Mouse (Mus musculus) hindbrain, embryonic 10.5 days (tissue): Measurements from ENCODE around the gene Tcf12. TPM values are rescaled to one million over a fixed set of nuclear protein-coding genes. Genes with fewer than 3 reads are reported as not detected.

Experiments
- DNase-seq: peaks from one replicate; pipeline ENCODE4 v3.0.0-alpha.2; 2017; ENCODE audit warnings: low spot score
- H3K27ac ChIP-seq: fragments of 300-500 bp; sonication (generic); 2 replicates; pipeline ENCODE4 v1.5.1; 2016; ENCODE audit warnings: mild to moderate bottlenecking, moderate library complexity
- H3K27me3 ChIP-seq: fragments of 300-500 bp; sonication (generic); 2 replicates; pipeline ENCODE4 v1.6.1; 2016; ENCODE audit warnings: mild to moderate bottlenecking; ENCODE audit not compliant: poor library complexity, insufficient read depth, severe bottlenecking
- H3K36me3 ChIP-seq: fragments of 300-500 bp; sonication (generic); 2 replicates; pipeline ENCODE4 v1.6.1; 2016; ENCODE audit warnings: mild to moderate bottlenecking, moderate library complexity
- H3K4me1 ChIP-seq: fragments of 300-500 bp; sonication (generic); replicated peaks from 2 replicates; pipeline ENCODE4 v1.6.1; 2016; ENCODE audit warnings: mild to moderate bottlenecking
- H3K4me3 ChIP-seq: fragments of 300-500 bp; sonication (generic); 2 replicates; pipeline ENCODE4 v1.5.1; 2016; ENCODE audit warnings: mild to moderate bottlenecking, moderate library complexity
- H3K9me3 ChIP-seq: fragments of 300-500 bp; sonication (generic); 2 replicates; pipeline ENCODE4 v1.6.1; 2016; ENCODE audit warnings: mild to moderate bottlenecking, moderate library complexity
- WGBS: fragments of 180-500 bp; shearing (Covaris S2); methylation state at CpG from one replicate; pipeline ENCODE4 v1.1.7; 2016; 5-methylcytosine and 5-hydroxymethylcytosine counted together
- polyA plus RNA-seq: library from polyadenylated mRNA; unstranded; fragments of >200 nt; fragmentation: Nextera tagmentation; extraction: Ambion mirVana; gene quantifications from 2 replicates; pipeline ENCODE4 v1.2.1, GENCODE M21; 2016

Gene Tcf12
- polyA plus RNA-seq, 1 experiment from 2014 or later = 144 TPM

DNA sequence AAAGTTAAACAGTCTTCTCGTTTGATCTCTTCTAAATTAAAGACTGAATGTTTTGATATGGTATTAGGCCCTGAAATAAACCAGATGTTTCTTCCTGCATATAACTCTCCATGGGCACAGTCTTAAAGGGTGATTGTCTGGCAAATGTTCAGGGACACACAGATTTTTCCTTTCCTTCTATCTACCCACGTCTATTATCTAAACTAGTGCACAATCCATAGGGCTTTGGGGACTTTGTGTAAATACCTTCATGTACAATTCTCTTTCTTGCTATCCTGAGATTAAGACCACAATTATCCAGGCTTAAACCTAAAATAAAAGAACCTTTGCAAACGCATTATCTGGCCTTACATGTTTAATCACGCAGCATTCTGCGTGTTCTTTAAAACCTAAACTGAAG, 231.7 kb downstream of the Tcf12 start:
- peaks cover 56% of the 10 kb centered on the region for H3K4me1 ChIP-seq
- no peaks in the 10 kb centered on the region for H3K9me3 ChIP-seq
- no peak for DNase-seq
- H3K27ac ChIP-seq = peak overlapping the region; percentile 82
- WGBS = 39% methylated on average over 5 of the region's 5 CpGs
- peaks cover 69% of the 10 kb centered on the region for H3K36me3 ChIP-seq
- H3K4me3 ChIP-seq = no peak overlapping the region
- H3K27me3 ChIP-seq = no peaks in the 10 kb centered on the region

DNA sequence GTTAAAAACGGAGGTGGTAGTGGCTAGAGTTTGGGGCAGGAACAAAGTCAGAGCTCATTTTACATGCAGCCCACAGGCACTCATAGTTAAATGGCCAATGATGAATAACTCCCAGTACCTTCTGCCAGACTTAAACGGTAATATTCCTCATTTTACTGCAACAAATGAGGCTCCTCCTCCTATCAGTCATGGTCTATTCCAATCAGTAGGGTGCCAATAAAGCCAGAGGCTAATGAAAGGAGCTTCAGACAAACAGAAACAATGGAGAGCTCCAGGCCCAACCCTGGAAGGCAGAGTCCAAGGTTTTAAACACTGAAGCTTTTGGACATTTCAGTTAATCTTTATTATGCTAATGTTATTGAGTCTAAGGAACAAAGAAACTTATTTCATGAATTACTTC, 232.3 kb downstream of the Tcf12 start:
- Histone ChIP-seq H3K36me3 (peaks cover 69% of the 10 kb centered on the region), H3K27ac (peak overlapping the region; percentile 82), H3K4me1 (peaks cover 56% of the 10 kb centered on the region), H3K27me3 (no peaks in the 10 kb centered on the region), H3K4me3 (no peak overlapping the region), H3K9me3 (no peaks in the 10 kb centered on the region)
- WGBS = 23% methylated on average over 2 of the region's 2 CpGs
- DNase-seq = peak; percentile 35

DNA sequence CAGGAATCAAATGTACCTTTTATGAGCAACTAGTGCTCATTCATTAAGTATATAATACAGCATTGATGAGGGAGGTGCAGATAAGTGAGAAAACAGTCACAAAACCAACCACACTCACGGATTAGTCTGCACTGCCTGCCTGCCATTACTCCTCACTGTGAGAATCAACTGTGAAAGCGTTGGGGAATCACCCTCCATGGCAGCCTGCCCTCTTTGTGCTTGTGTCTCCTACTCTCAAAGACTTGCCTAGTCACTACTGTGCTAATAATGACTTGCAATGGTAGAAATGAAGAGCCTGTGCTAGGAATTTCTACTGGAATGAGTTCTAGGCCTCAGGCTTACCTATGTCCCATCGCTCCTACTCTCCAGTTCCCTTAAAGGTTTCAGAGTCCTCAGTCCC, 233.8 kb downstream of the Tcf12 start:
- H3K9me3 ChIP-seq = no peaks in the 10 kb centered on the region
- H3K36me3 ChIP-seq = peaks cover 69% of the 10 kb centered on the region
- DNase-seq = no peak
- H3K27me3 ChIP-seq = no peaks in the 10 kb centered on the region
- 76% methylated on average over 3 of the region's 3 CpGs for WGBS
- peak overlapping the region; percentile 79 for H3K27ac ChIP-seq
- peaks cover 51% of the 10 kb centered on the region for H3K4me1 ChIP-seq
- no peak overlapping the region for H3K4me3 ChIP-seq

DNA sequence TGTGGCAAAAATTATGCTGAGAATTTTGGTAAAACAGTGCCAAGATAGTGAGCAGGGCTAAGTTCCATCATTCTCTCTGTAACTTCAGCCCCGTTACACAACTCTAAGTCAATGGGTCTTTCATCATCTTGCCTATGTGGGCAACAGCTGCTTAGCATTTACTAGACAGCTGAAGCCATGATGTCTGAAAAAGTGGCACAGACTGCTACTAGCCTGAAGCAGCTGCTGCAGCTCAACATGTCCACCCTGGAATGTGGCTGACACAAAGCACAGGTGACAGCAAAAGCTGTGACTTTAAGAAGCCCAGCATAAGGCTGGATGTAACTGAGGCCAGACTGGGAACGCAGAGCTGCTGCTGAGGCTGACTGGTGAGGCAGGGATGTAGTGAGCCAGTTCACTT, 236.9 kb downstream of the Tcf12 start:
- WGBS = 93% methylated on average over 2 of the region's 2 CpGs
- Histone ChIP-seq H3K4me3 (no peak overlapping the region), H3K27ac (no peak overlapping the region), H3K9me3 (no peaks in the 10 kb centered on the region), H3K4me1 (peaks cover 21% of the 10 kb centered on the region), H3K36me3 (peaks cover 88% of the 10 kb centered on the region), H3K27me3 (no peaks in the 10 kb centered on the region)
- no peak for DNase-seq

DNA sequence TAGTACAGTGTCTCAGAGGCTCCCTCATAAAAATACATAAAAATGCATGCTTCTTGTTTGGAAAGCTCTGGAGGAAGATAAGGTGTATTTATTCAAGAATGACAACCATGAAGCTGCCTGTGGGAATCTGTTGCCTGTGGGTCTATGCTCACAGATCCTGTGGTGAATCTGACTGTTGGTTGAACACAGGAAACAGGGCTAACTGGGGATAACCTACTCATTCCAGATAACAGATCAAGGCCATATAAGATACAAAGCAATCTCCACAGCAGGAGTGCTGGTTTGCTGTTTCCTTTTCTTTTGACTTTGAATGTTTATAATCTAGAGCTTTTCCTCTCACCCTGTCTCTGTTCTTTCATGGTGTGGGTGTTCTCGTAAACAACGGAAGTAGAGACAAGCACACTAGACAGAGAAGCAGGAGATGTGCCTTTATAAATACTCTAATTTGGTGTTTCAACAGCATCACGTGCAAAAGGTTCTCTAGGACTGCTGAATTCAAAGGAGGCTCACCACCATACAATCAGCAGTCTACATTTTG, 237.6 kb downstream of the Tcf12 start:
- no peak overlapping the region for H3K27ac ChIP-seq
- WGBS = 93% methylated on average over 3 of the region's 3 CpGs
- H3K27me3 ChIP-seq = no peaks in the 10 kb centered on the region
- peaks cover 95% of the 10 kb centered on the region for H3K36me3 ChIP-seq
- peaks cover 15% of the 10 kb centered on the region for H3K4me1 ChIP-seq
- DNase-seq = no peak
- H3K9me3 ChIP-seq = no peaks in the 10 kb centered on the region
- H3K4me3 ChIP-seq = no peak overlapping the region

DNA sequence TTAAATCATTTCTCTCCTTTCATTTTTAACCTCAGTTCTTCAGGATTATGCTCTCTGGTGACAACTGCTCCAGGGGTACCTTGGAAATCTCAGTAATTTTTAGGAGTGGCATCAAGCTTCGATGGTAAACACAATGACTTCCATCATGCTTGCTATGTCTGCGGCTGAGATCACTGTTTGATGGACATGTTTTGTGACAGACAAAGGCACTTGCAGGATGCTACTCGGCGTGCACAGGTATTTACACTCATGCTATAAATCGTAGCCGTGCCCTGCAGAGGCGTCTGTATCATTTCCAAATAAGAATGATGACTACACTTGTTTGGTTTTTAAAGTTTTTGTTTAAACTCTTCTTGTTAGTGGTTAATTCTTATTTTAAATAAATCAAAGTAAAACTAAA, 248.3 kb downstream of the Tcf12 start:
- H3K36me3 ChIP-seq = peaks cover 81% of the 10 kb centered on the region
- H3K27ac ChIP-seq = no peak overlapping the region
- H3K4me3 ChIP-seq = no peak overlapping the region
- no peaks in the 10 kb centered on the region for H3K27me3 ChIP-seq
- H3K9me3 ChIP-seq = no peaks in the 10 kb centered on the region
- peaks cover 9% of the 10 kb centered on the region; the same call in 1 of the 2 replicates for H3K4me1 ChIP-seq
- 91% methylated on average over 7 of the region's 7 CpGs for WGBS
- DNase-seq = no peak

DNA sequence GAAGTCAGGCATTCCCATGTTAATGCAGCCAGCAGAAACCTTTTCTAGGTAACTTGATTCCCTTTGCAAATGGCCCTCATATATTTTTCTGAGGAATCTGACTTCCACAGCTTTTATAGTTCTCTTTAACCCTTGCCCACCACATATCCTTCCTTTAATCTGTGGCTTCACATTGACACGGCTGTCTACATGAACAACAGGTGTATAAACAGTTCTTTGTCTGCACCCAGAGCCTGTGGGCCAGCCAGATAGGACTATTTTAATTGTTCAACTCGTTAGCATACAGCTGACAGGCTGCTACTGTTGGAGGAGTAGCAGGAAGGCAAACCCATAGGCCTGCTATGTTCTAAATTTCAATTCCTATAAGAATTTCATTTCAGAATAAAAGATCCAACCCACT, 250.0 kb downstream of the Tcf12 start:
- no peaks in the 10 kb centered on the region for H3K9me3 ChIP-seq
- peaks cover 9% of the 10 kb centered on the region; the same call in 1 of the 2 replicates for H3K4me1 ChIP-seq
- WGBS = 57% methylated on average over 2 of the region's 2 CpGs
- H3K27ac ChIP-seq = 0 out of 2 replicates have a peak overlapping the region, but pooled peaks have one; percentile 16
- no peak overlapping the region for H3K4me3 ChIP-seq
- DNase-seq = no peak
- H3K36me3 ChIP-seq = peaks cover 81% of the 10 kb centered on the region
- no peaks in the 10 kb centered on the region for H3K27me3 ChIP-seq

DNA sequence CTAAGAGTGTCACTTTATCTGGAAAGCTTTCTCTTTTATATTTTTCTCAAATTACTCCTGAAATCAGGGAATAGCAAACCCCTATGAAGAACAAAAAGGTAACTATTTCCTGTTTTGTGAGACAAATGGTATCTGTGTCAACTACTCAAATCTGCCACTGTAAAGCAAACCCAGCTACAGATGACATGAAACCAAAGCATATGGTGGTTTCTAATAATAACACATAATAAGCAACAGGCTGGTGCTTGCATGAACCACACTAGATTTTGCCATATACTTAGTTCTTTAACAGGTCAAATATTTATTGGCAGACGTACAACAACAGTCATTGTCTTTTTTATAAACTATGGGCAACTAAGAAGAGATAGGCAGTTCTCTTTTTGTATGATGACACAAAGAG, 253.7 kb downstream of the Tcf12 start:
- no peak for DNase-seq
- 90% methylated on average over 1 of the region's 1 CpGs for WGBS

DNA sequence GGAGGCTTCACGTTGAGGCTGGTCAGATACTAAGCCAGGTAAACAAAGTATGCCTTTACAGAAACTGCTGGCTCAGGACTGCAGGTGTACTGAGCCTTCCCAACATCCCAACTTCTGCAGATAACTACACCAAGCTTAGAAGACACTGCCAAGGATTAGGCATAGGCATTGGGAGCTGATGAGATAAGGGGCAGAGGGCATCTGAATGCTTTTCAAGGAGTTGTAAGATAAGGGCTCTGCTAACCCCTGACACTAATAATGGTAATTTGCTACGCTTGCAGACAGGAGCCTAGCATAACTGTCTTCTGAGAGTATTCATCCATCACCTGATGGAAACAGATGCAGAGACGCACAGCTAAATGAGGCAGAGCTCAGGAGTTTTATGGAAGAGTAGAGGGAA, 257.8 kb downstream of the Tcf12 start:
- Histone ChIP-seq H3K4me1 (no peaks in the 10 kb centered on the region), H3K27me3 (no peaks in the 10 kb centered on the region), H3K27ac (no peak overlapping the region), H3K9me3 (no peaks in the 10 kb centered on the region), H3K4me3 (no peak overlapping the region), H3K36me3 (peaks cover 99% of the 10 kb centered on the region)
- no peak for DNase-seq
- WGBS = 92% methylated on average over 3 of the region's 3 CpGs

More for the DNA sequence above, 253.7 kb downstream of the Tcf12 start:
- Histone ChIP-seq H3K36me3 (peaks cover 91% of the 10 kb centered on the region), H3K9me3 (no peaks in the 10 kb centered on the region), H3K4me1 (peaks cover 9% of the 10 kb centered on the region; the same call in 1 of the 2 replicates), H3K27me3 (no peaks in the 10 kb centered on the region), H3K4me3 (no peak overlapping the region), H3K27ac (no peak overlapping the region)

DNA sequence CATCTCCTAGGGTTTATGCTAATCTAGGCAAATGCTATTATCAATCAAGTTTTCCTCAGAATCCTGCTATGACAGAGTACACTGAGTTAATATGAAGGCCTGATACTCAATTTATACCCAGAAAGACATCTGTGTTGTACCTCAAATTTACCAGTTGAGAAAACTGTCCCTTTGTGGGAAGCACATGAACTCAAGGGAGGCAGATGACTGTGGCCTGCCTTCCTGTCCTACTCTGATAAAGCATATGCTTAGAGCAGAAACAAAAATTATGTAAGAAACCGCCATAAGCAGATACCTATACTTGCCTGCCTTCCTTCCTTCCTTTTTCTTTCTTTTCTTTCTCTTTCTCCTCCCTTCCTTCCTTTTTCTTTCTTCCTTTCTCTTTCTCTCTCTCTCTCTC, 261.4 kb downstream of the Tcf12 start:
- 90% methylated on average over 1 of the region's 1 CpGs for WGBS
- Histone ChIP-seq H3K9me3 (no peaks in the 10 kb centered on the region), H3K4me3 (no peak overlapping the region), H3K27ac (no peak overlapping the region), H3K36me3 (peaks cover 100% of the 10 kb centered on the region), H3K27me3 (no peaks in the 10 kb centered on the region), H3K4me1 (no peaks in the 10 kb centered on the region)
- DNase-seq = no peak

DNA sequence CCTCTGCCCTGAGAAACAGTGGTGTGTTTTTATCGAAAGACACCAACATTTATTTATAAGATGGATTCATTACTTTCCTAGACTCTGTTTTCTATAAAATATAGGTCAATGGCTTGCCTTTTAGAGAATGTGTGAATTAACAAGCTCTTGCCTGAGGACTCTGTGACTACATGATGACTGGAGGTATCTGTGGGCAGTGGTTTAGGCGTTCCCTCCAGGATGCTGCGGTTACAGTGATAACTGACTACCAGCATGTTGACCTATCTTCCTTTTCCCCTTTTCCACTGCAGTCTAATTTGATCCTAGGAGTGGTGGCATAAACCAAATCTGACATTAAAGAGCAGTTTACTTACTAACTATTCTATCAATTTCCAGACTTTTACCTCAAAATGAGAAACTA, 263.3 kb downstream of the Tcf12 start:
- Histone ChIP-seq H3K27me3 (no peaks in the 10 kb centered on the region), H3K27ac (no peak overlapping the region), H3K36me3 (peaks cover 99% of the 10 kb centered on the region), H3K4me1 (0 out of 2 replicates have a peak, but pooled peaks cover 2% of the 10 kb centered on the region), H3K4me3 (no peak overlapping the region), H3K9me3 (no peaks in the 10 kb centered on the region)
- 94% methylated on average over 3 of the region's 3 CpGs for WGBS
- no peak for DNase-seq

DNA sequence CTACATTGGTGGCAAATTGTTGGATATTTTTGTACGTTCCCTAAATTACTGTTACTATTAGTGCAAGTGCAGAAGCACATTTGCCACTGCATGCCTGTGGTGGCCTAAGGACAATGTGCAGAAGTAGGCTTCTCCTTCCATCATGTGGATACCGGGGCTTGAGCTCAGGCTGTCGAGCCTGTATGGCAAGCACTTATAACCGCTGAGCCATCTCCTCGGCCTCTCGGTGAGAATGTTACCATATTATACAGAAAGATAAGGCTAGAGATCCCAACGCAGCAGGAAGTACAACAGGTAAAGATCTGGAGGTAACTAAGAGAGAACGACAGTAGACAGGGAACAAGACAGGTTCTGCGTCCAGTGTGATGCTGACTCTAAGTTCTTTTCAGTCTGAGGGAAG, 263.8 kb downstream of the Tcf12 start:
- Histone ChIP-seq H3K9me3 (no peaks in the 10 kb centered on the region), H3K4me3 (no peak overlapping the region), H3K4me1 (0 out of 2 replicates have a peak, but pooled peaks cover 2% of the 10 kb centered on the region), H3K27ac (no peak overlapping the region), H3K36me3 (peaks cover 99% of the 10 kb centered on the region), H3K27me3 (no peaks in the 10 kb centered on the region)
- 95% methylated on average over 9 of the region's 9 CpGs for WGBS
- no peak for DNase-seq

DNA sequence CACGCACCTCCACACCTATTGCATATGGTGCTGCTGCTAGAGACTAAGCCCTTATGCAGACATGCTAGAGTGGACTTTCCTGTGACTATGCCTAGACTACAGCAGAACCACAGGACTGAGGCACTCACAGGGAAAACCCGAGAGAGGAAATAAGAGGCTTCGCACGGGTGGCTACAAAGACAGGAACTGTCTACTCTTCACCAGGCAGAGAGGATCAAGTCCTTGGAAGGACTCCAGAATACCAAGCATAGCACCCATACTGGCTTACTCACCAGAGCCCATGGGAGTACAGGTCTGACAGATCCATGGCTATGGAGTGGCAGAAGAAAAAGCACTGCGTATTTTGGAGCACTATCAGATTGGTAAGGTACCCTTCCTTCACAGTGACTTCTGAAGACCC, 269.8 kb downstream of the Tcf12 start:
- 91% methylated on average over 5 of the region's 5 CpGs for WGBS
- H3K36me3 ChIP-seq = peaks cover 68% of the 10 kb centered on the region
- H3K27ac ChIP-seq = no peak overlapping the region

DNA sequence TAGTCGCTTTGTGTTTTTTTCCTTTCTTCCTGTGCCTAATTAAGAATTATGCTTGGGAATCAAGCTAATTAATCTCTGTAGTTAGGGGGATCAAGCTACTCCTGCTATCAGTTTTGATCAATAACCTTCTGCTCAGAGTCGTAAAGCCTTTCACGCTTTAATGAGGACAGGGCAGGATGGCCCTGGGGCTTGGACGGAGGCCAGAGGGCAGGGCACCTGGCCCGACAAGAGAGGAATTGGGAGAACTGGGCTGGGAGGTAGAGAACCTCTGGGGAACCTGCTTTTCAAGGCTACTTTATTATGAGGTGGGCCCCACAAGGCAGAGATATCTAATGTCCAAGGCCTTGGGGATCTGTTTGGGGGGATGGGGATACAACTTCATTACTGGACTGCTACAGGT, 274.3 kb downstream of the Tcf12 start:
- WGBS = 68% methylated on average over 5 of the region's 5 CpGs

More for the DNA sequence above, 269.8 kb downstream of the Tcf12 start:
- Histone ChIP-seq H3K4me3 (no peak overlapping the region), H3K27me3 (no peaks in the 10 kb centered on the region), H3K4me1 (peaks cover 13% of the 10 kb centered on the region; the same call in 1 of the 2 replicates), H3K9me3 (no peaks in the 10 kb centered on the region)
- no peak for DNase-seq

More for the DNA sequence above, 274.3 kb downstream of the Tcf12 start:
- H3K9me3 ChIP-seq = no peaks in the 10 kb centered on the region
- H3K27me3 ChIP-seq = no peaks in the 10 kb centered on the region
- no peak overlapping the region for H3K4me3 ChIP-seq
- peaks cover 34% of the 10 kb centered on the region for H3K4me1 ChIP-seq
- H3K36me3 ChIP-seq = peaks cover 24% of the 10 kb centered on the region
- H3K27ac ChIP-seq = no peak overlapping the region
- DNase-seq = no peak
